Mouse (Mus musculus) mouse trophoblast stem cell (cell line): ENCODE measurements around the gene Zfp59.
"Not testable (repeated sequence)": the region's sequence is repeated elsewhere in the genome, so short reads cannot be mapped to it uniquely, and the experiment has no call there.

Experiments
- in situ Hi-C, 2 experiments: fragments of 300-500 bp; cut with MseI, MboI; formaldehyde crosslinking; loops; 2 replicates in 1 of 2; 3 replicates in 1 of 2; pipeline ENCODE4 v1.15.1; 2025

The Zfp59 gene

DNA sequence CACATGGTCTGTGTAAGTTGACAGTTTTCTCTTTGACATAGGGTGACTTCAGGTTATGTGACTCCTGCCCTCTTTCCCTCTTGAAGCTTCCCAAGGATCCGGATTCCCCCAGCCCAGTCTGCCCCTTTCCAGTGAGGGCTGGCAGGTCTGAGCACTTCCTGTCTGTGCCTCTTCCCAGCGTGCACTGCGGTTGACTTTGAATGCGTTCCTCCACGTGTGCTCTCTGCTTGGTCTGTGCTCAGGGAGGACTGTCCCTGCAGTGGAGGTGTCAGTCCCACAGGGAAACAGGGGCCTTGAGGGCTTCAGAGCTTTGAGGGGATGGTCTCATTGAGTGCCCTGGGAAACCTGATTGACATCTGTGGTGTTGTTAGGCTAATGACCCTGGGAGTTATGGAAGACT is 24.2 kb downstream of the Zfp59 start:
- in situ Hi-C loops = not testable (repeated sequence)

DNA sequence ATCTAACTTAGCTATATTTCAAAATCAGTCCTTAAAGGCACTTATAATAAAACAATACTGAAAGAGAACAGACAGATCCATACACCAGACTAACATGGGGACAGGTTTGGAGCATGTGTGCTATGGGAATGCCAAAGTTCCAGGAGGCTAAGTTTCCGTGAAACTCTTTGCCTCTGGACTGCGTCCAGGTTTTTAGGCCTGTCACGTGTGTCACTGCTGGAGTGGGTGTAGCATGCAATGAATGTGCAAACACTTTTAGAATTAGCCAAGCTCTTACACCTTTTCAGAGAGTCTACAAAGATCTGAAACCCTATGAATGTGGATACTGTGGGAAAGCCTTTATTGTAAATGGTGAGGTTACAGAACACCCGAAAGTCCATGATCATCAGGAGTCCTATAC is 43.3 kb downstream of the Zfp59 start:
- in situ Hi-C loops = no loop called here

DNA sequence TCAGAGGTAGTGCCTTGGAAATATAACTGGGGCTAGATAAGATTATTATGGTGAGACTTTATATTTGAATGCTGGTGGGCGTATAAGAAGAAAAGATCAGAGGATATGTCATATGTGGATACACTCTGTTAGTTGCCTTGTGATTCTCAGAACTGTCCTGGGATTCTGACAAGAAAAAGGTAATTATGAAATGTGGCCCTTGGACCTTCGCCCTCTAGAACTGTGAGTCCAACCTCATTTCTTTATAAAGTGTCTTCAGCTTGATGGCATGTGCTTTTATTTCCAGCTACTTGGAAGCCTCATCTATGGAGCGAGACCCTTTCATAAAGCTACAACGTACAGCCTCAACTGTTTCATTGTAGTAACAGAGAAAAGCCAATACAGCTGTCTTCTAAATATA is 62.2 kb downstream of the Zfp59 start:
- in situ Hi-C loops = no loop called here

DNA sequence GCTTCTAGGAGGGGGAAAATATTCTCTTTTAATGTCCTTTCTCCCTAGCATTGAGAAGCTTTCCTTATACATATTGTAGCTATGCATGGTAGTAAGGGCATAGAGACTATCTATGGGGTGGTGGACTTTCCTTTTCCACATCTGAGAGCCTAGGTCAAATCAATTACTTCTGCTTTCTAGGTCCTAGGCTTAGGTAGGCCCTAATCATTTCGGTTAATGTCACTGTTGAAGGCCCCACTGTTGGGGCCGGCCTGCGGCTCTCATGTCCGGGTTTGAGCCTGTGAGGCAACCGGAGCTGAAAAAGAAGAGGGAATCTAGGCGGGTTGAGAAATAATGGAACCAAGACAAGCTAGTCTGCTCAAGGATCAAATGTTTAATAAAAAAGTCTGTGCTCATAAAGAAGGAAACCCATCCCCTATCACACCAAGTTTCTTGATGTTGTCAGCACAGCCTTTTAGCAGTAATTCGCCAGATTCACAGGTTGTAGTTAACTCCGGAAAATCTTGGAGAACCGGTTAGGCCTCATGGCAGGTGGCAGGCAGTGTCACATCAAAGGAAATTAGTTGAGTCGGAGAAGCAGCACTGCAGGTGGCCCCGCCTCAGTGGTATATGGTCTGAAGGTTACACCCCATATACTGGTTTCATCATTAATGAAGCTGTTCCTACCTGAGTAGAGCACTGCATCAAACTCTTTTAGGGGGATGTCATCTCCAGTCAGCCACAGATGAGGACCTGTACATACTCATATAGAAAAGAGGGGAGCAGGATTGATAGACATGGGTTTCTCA is 66.8 kb downstream of the Zfp59 start:
- in situ Hi-C loops = no loop called here
